Mouse (Mus musculus) embryo, embryonic 9.5 days (tissue): ENCODE results near the gene Taar3.

Experiments used
- DNase-seq: peaks from one replicate; pipeline ENCODE4 v3.0.0-alpha.2; 2017; ENCODE audit errors: extremely low spot score

Taar3 gene

DNA sequence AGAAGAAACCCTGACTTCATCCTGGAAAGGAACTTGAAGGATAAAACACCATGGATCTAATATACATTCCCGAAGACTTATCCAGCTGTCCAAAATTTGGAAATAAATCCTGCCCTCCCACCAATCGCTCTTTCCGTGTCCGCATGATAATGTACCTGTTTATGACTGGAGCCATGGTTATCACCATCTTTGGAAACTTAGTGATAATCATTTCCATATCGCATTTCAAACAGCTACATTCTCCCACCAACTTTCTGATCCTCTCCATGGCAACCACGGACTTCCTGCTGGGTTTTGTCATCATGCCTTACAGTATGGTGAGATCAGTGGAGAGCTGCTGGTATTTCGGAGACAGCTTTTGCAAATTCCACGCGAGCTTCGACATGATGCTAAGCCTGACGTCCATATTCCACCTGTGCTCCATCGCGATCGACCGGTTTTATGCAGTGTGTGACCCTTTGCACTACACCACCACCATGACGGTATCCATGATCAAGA is at the start of gene Taar3:
Gene Taar3, plus strand, starts transcription at position 51 of the 498 bp plus-strand sequence.
- DNase-seq, result no peak

GRCm38 (mm10) chr10:23901119-23901518 is 48.2 kb upstream of the Taar3 start:
- no peak for DNase-seq

GRCm38 (mm10) chr10:23905661-23906060 is 43.7 kb upstream of the Taar3 start:
- DNase-seq, result no peak

DNA sequence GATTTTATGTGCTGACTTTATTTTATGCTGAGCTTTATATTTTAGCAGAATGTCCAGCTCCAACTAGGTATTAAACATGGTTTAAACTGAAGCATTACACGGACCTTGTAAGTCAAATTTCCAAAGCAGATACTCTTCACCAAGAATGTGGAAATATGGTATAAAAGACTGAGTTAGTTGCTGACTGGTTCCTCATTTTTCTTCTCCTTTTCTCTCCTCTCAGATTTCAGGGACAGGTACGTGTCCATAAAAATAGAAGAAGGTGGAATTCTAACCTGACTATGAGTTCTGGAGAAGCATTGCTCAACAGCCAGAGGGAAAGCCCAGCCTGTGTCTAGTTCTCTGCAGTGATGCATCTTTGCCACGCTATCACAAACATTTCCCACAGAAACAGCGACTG is 29.3 kb upstream of the Taar3 start, which contains the start of gene Taar1:
Gene Taar1, plus strand, starts transcription at position 301 of the 400 bp plus-strand sequence.
- DNase-seq, result no peak

GRCm38 (mm10) chr10:23922468-23922867 is 26.9 kb upstream of the Taar3 start:
- DNase-seq, result no peak

DNA sequence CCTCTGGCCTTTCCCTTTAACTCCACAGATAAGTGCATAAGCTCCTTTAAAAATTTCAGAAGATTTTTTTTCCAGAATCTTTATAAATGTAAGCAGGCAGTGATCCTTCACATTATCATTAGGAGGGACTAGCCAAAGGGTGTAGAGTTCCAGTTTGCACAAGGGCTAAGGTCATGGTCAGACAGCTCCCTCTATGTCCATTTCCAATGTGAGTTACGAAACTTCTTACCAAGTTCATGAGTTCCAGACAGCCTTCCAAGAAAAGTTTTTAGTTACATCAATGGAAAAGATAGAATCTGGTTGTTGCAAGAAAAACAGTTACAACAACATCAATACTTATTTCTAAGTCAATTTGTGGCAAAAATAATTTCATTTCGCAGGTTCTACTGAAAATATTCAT is 25.4 kb upstream of the Taar3 start:
- no peak for DNase-seq

DNA sequence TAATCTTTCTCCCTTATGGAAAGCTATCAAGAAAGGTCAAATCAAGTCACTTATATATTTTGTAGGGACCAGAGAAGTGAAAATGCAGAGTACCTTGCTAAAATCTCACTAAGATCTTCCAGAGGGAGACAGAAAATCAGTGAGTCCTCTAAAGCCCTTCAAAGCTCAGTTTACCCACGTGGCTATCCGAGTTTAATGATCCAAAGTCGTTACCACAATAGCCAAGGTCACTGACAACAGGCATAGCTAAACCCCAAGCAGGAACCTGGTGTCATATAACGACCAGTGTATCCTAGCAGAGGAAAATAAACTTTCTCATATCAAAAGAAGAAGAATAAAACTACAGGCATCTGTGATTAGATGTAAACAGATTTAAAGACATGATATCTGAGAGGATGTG is 11.7 kb upstream of the Taar3 start:
- no peak for DNase-seq

DNA sequence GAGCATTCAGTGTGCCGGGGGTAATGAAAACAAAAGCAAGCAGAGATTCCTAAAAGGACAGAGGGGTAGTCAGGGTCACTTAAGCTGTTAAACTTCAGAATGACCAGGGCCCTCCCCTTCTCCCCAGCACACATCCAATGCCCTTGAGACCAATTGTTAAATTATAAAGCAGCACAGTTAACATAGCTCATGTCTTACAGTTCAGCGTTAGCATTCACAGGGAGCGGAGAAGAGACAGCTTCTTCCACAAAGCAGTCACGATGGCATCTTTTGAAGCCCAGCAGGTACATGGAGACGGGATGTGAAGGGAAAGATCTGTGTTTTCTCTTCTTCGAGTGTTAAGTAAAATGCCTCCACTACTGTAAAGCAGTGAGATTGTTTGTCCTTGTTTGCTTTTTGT is 11.0 kb upstream of the Taar3 start, which contains the start of gene Taar2:
Gene Taar2, plus strand, starts transcription at position 261 of the 400 bp plus-strand sequence.
- DNase-seq, result no peak

DNA sequence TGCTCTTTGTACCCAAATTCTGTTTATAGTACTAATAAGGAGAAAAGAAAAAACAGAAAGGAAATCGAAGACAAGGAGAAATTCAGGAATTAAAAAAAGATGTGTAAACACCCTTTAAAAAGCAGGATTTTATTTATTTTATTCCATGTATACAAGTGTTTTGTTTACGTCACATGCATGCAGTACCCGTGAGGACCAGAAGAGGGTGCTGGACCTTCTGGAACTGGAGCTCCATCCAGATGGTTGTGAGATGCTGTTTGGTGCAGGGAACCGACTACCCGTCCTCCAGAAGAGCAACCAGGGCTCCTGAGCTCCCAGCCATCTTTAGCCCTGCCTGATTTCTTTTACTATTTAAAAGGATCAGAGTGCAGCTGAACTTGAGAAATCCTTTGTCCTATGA is 6.9 kb upstream of the Taar3 start:
- no peak for DNase-seq

DNA sequence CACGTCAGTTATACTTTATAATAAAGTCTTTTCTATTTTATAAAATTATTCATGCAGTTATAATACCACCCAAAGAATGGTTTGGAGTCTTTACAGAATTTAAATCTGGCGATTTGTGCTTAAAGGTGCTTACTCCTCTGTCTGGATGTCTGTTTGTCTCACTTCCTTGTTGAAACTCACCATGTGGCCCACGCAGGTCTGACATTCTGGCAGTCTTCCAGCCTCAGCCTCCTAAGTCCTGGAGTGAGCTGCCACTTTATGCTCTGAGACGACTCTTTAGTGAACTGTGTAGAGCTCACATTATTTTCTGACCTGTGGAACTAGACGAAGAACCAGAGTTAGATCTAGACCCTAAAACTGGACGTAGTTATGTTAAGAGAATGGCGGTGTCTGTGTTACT is 1.3 kb upstream of the Taar3 start:
- DNase-seq, result no peak

GRCm38 (mm10) chr10:23951714-23952113 is 2.4 kb downstream of the Taar3 start:
- DNase-seq, result no peak

DNA sequence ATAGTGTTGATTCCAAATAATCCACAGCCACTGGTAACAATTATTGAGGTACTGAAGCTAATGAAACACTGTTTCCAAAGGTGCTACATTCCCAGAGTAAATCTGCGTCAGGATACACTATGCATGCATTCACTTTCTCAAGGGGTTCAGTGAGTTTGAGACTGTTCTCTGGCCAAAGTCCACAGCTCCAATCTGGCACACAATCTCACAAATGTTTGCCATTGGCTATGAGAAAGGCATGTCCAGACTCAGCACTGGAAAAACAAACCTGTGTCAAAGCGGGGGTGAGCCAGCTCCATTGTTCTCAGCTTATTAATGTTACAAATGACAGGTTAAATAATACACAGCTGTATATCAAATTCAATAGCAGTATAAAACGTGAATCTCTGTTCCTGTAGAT is 9.7 kb downstream of the Taar3 start:
- no peak for DNase-seq

DNA sequence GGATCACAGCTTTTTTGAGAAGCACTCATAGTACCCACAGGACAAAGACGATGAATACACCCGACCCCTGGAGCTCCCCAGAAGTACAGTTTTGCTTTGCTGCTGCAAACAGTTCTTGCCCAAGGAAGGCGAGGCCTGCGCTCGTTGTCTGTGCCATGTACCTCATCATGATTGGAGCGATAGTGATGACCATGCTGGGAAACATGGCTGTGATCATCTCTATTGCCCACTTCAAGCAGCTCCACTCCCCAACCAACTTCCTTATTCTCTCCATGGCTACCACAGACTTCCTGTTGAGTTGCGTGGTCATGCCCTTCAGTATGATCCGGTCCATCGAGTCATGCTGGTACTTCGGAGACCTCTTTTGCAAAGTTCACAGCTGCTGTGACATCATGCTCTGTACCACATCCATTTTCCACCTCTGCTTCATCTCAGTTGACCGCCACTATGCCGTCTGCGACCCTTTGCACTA is 11.1 kb downstream of the Taar3 start, which contains the start of gene Taar4:
Gene Taar4, plus strand, starts transcription at position 51 of the 472 bp plus-strand sequence.
- DNase-seq, result no peak

DNA sequence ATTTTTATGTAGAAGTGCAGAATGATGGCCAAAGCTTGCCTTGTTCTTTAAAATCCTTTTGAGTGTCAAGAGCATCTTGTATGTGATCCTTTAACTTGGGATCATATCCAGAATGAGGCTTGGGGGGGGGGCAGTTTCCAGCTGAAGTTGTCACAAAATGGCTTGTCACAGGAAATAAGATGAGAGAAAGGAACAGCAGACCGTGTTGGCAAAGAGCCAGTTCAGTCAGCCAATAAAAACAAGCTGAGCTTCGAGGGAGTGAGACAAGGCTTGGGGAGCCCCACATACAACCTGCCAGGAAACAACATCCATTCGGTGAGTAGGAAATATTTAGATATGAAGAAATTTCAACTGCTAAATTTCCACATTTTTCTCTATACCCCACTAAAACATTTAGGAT is 14.1 kb downstream of the Taar3 start:
- DNase-seq, result no peak

DNA sequence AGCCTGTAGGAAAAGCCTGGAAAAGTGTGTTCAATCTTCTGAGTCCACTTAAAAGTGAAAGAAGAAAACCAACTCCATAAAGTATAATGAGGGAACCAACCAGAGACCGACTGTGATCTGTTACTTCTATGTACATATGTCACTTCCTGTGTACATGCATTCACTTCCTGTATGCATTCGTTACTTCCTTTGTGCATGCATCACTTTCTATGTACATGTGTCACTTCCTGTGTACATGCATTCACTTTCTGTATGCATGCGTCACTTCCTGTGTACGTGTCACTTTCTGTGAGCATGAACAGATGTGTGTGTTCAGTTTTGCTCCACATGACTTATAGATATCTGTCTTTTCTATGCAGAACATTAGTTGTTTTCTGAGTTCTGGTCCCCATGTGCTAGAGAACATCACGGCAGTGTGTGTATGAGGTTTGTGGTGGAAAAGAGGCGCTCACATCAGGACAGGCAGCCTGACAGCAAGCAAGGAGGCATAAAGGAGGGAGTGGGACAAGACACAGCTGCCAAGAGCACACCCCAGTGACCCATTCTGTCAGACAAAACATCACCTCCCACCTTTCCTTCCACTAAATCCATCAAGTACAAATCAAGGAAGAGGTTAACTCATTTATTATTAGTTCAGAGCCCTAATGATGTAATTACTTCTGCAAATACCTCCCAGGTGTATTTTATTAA is 15.7 kb downstream of the Taar3 start:
- no peak for DNase-seq

GRCm38 (mm10) chr10:23970656-23971165 is 21.4 kb downstream of the Taar3 start, which contains the start of gene Taar5:
TSS of gene Taar5 (plus strand) at chr10:23970706.
- no peak for DNase-seq

DNA sequence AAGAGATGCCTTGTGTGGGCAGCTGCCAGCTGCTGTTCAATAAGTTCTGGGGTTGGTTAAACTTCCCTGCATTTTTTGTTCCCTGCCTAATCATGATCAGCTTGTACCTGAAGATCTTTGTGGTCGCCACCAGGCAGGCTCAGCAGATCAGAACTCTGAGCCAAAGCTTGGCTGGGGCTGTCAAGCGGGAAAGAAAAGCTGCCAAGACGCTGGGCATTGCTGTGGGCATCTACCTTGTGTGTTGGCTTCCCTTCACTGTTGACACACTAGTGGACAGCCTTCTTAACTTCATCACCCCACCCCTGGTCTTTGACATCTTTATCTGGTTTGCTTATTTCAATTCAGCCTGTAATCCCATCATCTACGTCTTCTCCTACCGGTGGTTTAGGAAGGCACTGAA is 21.9 kb downstream of the Taar3 start:
- no peak for DNase-seq

DNA sequence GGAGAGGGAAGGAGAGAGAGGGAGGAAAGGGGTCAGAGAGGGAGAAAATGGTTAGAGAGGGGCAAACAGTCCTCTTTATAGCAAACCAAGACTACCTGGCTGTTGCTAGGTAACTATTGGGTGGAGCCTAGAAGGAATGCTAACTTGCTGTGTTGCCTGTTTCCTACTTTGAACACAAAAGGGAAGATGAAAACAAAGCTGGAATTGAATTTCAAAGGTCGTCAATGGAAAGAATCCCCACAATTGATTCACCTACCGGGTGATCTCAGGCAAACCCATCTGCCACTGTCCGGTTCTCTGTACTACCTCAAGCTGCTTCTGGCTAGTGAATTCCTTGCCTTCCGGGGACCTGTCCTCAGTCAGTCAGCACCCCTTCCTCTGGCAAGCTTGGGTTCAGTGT is 28.6 kb downstream of the Taar3 start:
- no peak for DNase-seq

GRCm38 (mm10) chr10:23978901-23979705 is 29.7 kb downstream of the Taar3 start:
- DNase-seq, result peak; percentile 79

DNA sequence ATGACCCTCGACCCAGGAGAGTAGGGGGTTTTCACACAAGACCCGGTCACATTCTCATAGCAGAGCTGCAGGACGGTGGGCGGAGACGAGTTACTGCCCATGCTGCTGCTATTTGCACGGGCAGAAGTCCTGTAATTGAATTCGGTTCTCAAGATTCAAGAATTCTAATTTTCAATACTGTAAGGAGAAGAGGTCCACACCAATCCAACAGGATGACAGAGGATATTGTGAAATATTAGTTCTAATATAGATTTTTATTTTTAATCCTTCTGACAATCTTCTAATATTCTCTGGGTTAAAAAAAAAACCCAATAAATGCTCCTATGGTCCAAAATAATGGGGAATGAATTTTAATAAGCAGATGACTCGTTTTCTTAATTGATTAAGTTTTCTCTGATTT is 36.2 kb downstream of the Taar3 start, which contains the start of gene Taar6:
Gene Taar6, minus strand, starts transcription at position 101 of the 400 bp plus-strand sequence.
- no peak for DNase-seq

DNA sequence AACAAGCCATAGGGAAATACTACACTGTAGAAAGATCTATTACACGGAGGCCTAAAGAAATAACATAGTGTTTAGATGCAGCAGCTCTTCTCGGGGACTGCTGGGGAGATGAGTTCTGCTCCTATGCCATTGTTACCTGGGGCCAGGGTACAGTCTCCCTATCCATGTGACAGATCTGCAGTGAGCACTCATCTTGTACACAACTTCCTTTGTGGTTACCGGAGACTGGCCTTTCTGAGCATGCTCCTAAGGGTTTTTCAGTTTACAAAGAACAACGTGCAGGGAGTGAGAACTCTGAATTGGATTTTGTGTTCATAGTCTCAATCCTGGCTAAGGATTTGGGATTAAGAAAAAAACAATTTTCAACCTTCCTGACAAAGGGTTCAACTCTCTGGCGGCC is 37.1 kb downstream of the Taar3 start:
- DNase-seq, result no peak

GRCm38 (mm10) chr10:23993381-23993780 is 44.0 kb downstream of the Taar3 start, which contains the start of gene Taar7a:
TSS of gene Taar7a (minus strand) at chr10:23993481.
- no peak for DNase-seq
